Comparison of ENCODE assay signal across 28 mouse cellular contexts in the genomic region with DNA sequence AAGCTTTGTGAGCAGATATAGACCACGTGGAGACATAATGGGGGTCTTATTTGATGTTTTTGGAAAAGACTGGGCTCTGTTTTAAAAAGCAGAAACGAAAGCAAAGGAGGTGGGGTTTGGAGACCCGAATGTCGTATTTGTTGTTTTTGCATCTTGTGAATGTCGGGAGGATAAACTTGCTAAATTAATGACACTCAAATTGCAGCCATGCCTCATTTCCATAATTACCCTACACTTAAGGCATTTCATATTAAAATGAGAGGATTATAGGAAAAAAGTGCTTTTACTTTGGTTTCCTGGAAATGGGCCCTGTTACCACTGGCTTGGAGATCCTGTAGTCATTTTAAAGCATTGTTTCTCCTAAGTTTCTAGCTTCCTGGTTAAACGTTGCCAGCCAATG. TPM values are rescaled to one million over a fixed set of nuclear protein-coding genes. Genes with fewer than 3 reads are reported as not detected.
A peak's percentile ranks its signal among the peaks of the same experiment; 100 is the strongest.
DNase-seq lines count a peak whose midpoint lies in the region; ATAC-seq and TF ChIP-seq lines count a peak whose summit lies in the region.
"Had no signal": no experiment of that assay in that cellular context is flagged by ENCODE, and none has a peak within 500 bp of the region (broad histone marks: within the 10 kb centered on the region; RNA-seq: fewer than 3 reads in every experiment).

No protein-coding gene starts in this region.

- 78% methylated on average over 6 of the region's 6 CpGs for WGBS in cerebellum, adult 2 months
- WGBS in forebrain, embryonic 14.5 days, result 21% methylated on average over 6 of the region's 6 CpGs
- 80% methylated on average over 6 of the region's 6 CpGs for WGBS in forebrain, embryonic 10.5 days
- WGBS in limb, embryonic 12.5 days, result 67% methylated on average over 6 of the region's 6 CpGs
- WGBS in limb, embryonic 10.5 days, result 71% methylated on average over 6 of the region's 6 CpGs
- WGBS in limb, embryonic 14.5 days, result 64% methylated on average over 6 of the region's 6 CpGs

- H3K4me1 ChIP-seq in cerebellum, adult 2 months (ENCODE audit: control insufficient read depth, insufficient read depth, low read length), result peaks cover 32% of the 10 kb centered on the region
- H3K4me1 ChIP-seq in forebrain, embryonic 14.5 days (ENCODE audit: control insufficient read depth, insufficient read depth, low read length), result peaks cover 18% of the 10 kb centered on the region
- H3K4me1 ChIP-seq in forebrain, embryonic 10.5 days, result peaks cover 76% of the 10 kb centered on the region
- H3K4me1 ChIP-seq in limb, embryonic 12.5 days (replicated peaks), result peaks cover 56% of the 10 kb centered on the region
- peaks cover 43% of the 10 kb centered on the region for H3K4me1 ChIP-seq in limb, embryonic 10.5 days
- peaks cover 35% of the 10 kb centered on the region for H3K4me1 ChIP-seq in limb, embryonic 14.5 days (ENCODE audit: control insufficient read depth, insufficient read depth, low read length)

- no peak for TF ChIP-seq POLR2A in cerebellum, adult 2 months (IDR thresholded peaks at IDR 0.05; ENCODE audit: borderline replicate concordance, insufficient read depth, low read length)
- no peak for TF ChIP-seq POLR2A in limb, embryonic 14.5 days (IDR thresholded peaks at IDR 0.05; ENCODE audit: borderline replicate concordance, extremely low read depth, insufficient read depth, insufficient read length)

- no peaks in the 10 kb centered on the region for H3K27me3 ChIP-seq in cerebellum, adult 2 months (ENCODE audit: control insufficient read depth, insufficient read depth, low read length)
- no peaks in the 10 kb centered on the region for H3K27me3 ChIP-seq in forebrain, embryonic 14.5 days (replicated peaks; ENCODE audit: control insufficient read depth, insufficient read depth, low read length)
- H3K27me3 ChIP-seq in forebrain, embryonic 10.5 days (ENCODE audit: poor library complexity, severe bottlenecking), result no peaks in the 10 kb centered on the region
- no peaks in the 10 kb centered on the region for H3K27me3 ChIP-seq in limb, embryonic 12.5 days
- no peaks in the 10 kb centered on the region for H3K27me3 ChIP-seq in limb, embryonic 10.5 days (ENCODE audit: low read depth, poor library complexity, severe bottlenecking)
- no peaks in the 10 kb centered on the region for H3K27me3 ChIP-seq in limb, embryonic 14.5 days (ENCODE audit: control insufficient read depth, insufficient read depth, low read length)
- H3K27me3 ChIP-seq: CH12.LX; embryonic facial prominence, embryonic 12.5 days; embryonic facial prominence, embryonic 15.5 days; forebrain, embryonic 13.5 days; Patski had no signal

- DNase-seq in cerebellum, adult 9-10 months, result peak; percentile 5
- DNase-seq in cerebellum, adult 2 months, result no peak
- peak; percentile 50 for DNase-seq in forebrain, embryonic 14.5 days (ENCODE audit: low spot score)
- DNase-seq in forebrain, embryonic 10.5 days (ENCODE audit: extremely low spot score, low spot score), result no peak
- DNase-seq in limb, embryonic 10.5 days (ENCODE audit: low spot score), result no peak
- no peak for DNase-seq in limb, embryonic 14.5 days (ENCODE audit: low spot score)
- DNase-seq in kidney, postnatal 25 days, result no peak
- DNase-seq: adrenal gland, adult 8-10 months; adrenal gland, postnatal 14 days; adrenal gland, postnatal 36 days; B cell, adult 2 months; cerebellum, adult 11 months; cerebellum, adult 18-20 months; cerebellum, adult 9-11 months; cerebellum, postnatal 14 days; cerebellum, postnatal 36 days; embryo, embryonic 11 days had no signal

- H3K9ac ChIP-seq in forebrain, embryonic 14.5 days (ENCODE audit: low read length), result no peak overlapping the region
- H3K9ac ChIP-seq in limb, embryonic 12.5 days (replicated peaks), result no peak overlapping the region
- no peak overlapping the region for H3K9ac ChIP-seq in limb, embryonic 14.5 days (ENCODE audit: low read depth, low read length, severe bottlenecking)
- H3K9ac ChIP-seq: embryonic facial prominence, embryonic 12.5 days; embryonic facial prominence, embryonic 15.5 days; forebrain, embryonic 13.5 days had no signal

- H3K36me3 ChIP-seq in forebrain, embryonic 14.5 days (ENCODE audit: control insufficient read depth, insufficient read depth, low read length), result 0 out of 2 replicates have a peak, but pooled peaks cover 7% of the 10 kb centered on the region
- peaks cover 70% of the 10 kb centered on the region for H3K36me3 ChIP-seq in forebrain, embryonic 10.5 days (replicated peaks)
- H3K36me3 ChIP-seq in limb, embryonic 12.5 days, result peaks cover 36% of the 10 kb centered on the region
- H3K36me3 ChIP-seq in limb, embryonic 10.5 days, result peaks cover 50% of the 10 kb centered on the region
- peaks cover 10% of the 10 kb centered on the region for H3K36me3 ChIP-seq in limb, embryonic 14.5 days (ENCODE audit: control insufficient read depth, insufficient read depth, low read length)

- H3K27ac ChIP-seq in cerebellum, adult 2 months (ENCODE audit: insufficient read depth, low read length), result no peak overlapping the region
- no peak overlapping the region for H3K27ac ChIP-seq in forebrain, embryonic 14.5 days (ENCODE audit: low read depth, low read length)
- H3K27ac ChIP-seq in forebrain, embryonic 10.5 days, result no peak overlapping the region
- H3K27ac ChIP-seq in limb, embryonic 12.5 days, result 0 out of 2 replicates have a peak overlapping the region, but pooled peaks have one; percentile 82
- H3K27ac ChIP-seq in limb, embryonic 10.5 days, result no peak overlapping the region
- H3K27ac ChIP-seq in limb, embryonic 14.5 days (replicated peaks; ENCODE audit: low read depth, low read length), result 0 out of 2 replicates have a peak overlapping the region, but pooled peaks have one; percentile 26
- H3K27ac ChIP-seq: forebrain, embryonic 13.5 days had no signal

- H3K4me3 ChIP-seq in cerebellum, adult 2 months (replicated peaks; ENCODE audit: insufficient read depth, low read depth, low read length), result no peak overlapping the region
- no peak overlapping the region for H3K4me3 ChIP-seq in forebrain, embryonic 14.5 days (ENCODE audit: low read depth, low read length)
- no peak overlapping the region for H3K4me3 ChIP-seq in forebrain, embryonic 10.5 days
- H3K4me3 ChIP-seq in limb, embryonic 12.5 days (replicated peaks), result no peak overlapping the region
- no peak overlapping the region for H3K4me3 ChIP-seq in limb, embryonic 10.5 days
- H3K4me3 ChIP-seq in limb, embryonic 14.5 days (replicated peaks; ENCODE audit: low read length), result no peak overlapping the region
- H3K4me3 ChIP-seq: embryonic facial prominence, embryonic 12.5 days; embryonic facial prominence, embryonic 15.5 days; erythroblast, embryonic 14.5 days; forebrain, embryonic 13.5 days had no signal

- no peak for ATAC-seq in forebrain, embryonic 14.5 days
- ATAC-seq in limb, embryonic 12.5 days (ENCODE audit: insufficient number of reproducible peaks, insufficient read depth, low FRiP score, low TSS enrichment, low read depth), result no peak
- no peak for ATAC-seq in limb, embryonic 14.5 days (ENCODE audit: low FRiP score, low read depth)
- ATAC-seq: activated CD4-positive, CD25-positive, alpha-beta regulatory T cell, adult 4 months; CD4-positive, CD25-positive, alpha-beta regulatory T cell, adult 4 months; forebrain, embryonic 13.5 days; forebrain, embryonic 16.5 days; Patski had no signal

- no peak overlapping the region for H3K4me2 ChIP-seq in forebrain, embryonic 14.5 days (ENCODE audit: low read length)
- no peak overlapping the region for H3K4me2 ChIP-seq in limb, embryonic 12.5 days
- no peak overlapping the region for H3K4me2 ChIP-seq in limb, embryonic 14.5 days (replicated peaks; ENCODE audit: low read depth, low read length, severe bottlenecking)
- H3K4me2 ChIP-seq: embryonic facial prominence, embryonic 12.5 days; embryonic facial prominence, embryonic 15.5 days; forebrain, embryonic 13.5 days had no signal

- no peak for TF ChIP-seq CTCF in cerebellum, adult 2 months (IDR thresholded peaks at IDR 0.05; ENCODE audit: borderline replicate concordance, insufficient read depth, low read depth, low read length)

- no peaks in the 10 kb centered on the region for H3K9me3 ChIP-seq in forebrain, embryonic 14.5 days (replicated peaks; ENCODE audit: control insufficient read depth, low read length)
- no peaks in the 10 kb centered on the region for H3K9me3 ChIP-seq in forebrain, embryonic 10.5 days
- no peaks in the 10 kb centered on the region for H3K9me3 ChIP-seq in limb, embryonic 12.5 days
- H3K9me3 ChIP-seq in limb, embryonic 10.5 days (replicated peaks), result no peaks in the 10 kb centered on the region
- no peaks in the 10 kb centered on the region for H3K9me3 ChIP-seq in limb, embryonic 14.5 days (ENCODE audit: control insufficient read depth, low read length)
- H3K9me3 ChIP-seq: embryonic facial prominence, embryonic 12.5 days; embryonic facial prominence, embryonic 15.5 days; forebrain, embryonic 13.5 days; G1E had no signal

RNA-seq across cellular contexts. Expression of gene Foxk1, which starts 7.9 kb away (rescaled TPM):
- 14.2 and 15.4 TPM in 2 replicates for polyA plus RNA-seq in cerebellum, adult 2 months (2012; rRNA removed)
- 1.8 and 2.8 TPM in 2 replicates for polyA plus RNA-seq in forebrain, embryonic 14.5 days (2014; fragmentation: Nextera tagmentation; extraction: Ambion mirVana)
- polyA plus RNA-seq in forebrain, embryonic 10.5 days (2016; fragmentation: Nextera tagmentation; extraction: Ambion mirVana), result 4.3 and 5.2 TPM in 2 replicates
- 6.4 and 7.0 TPM in 2 replicates for polyA plus RNA-seq in limb, embryonic 12.5 days (2016; fragmentation: Nextera tagmentation; extraction: Ambion mirVana)
- 3.5 and 4.5 TPM in 2 replicates for polyA plus RNA-seq in limb, embryonic 10.5 days (2016; fragmentation: Nextera tagmentation; extraction: Ambion mirVana)
- 18.6 and 22.1 TPM in 2 replicates for polyA plus RNA-seq in limb, embryonic 14.5 days (2012; rRNA removed)
- 6.0 and 6.7 TPM in 2 replicates for polyA plus RNA-seq in limb, embryonic 14.5 days (2014; fragmentation: Nextera tagmentation; extraction: Ambion mirVana)

RNA-seq across cellular contexts. Expression of gene Ap5z1, which starts 54.6 kb away (rescaled TPM):
- polyA plus RNA-seq in cerebellum, adult 2 months (2012; rRNA removed), result 30.3 and 32.7 TPM in 2 replicates
- 9.4 and 14.3 TPM in 2 replicates for polyA plus RNA-seq in forebrain, embryonic 14.5 days (2014; fragmentation: Nextera tagmentation; extraction: Ambion mirVana)
- polyA plus RNA-seq in forebrain, embryonic 10.5 days (2016; fragmentation: Nextera tagmentation; extraction: Ambion mirVana), result 10.6 and 12.5 TPM in 2 replicates
- 8.8 and 9.2 TPM in 2 replicates for polyA plus RNA-seq in limb, embryonic 12.5 days (2016; fragmentation: Nextera tagmentation; extraction: Ambion mirVana)
- 11.2 and 16.2 TPM in 2 replicates for polyA plus RNA-seq in limb, embryonic 10.5 days (2016; fragmentation: Nextera tagmentation; extraction: Ambion mirVana)
- polyA plus RNA-seq in limb, embryonic 14.5 days (2012; rRNA removed), result 23.2 and 28.5 TPM in 2 replicates
- 8.8 and 9.6 TPM in 2 replicates for polyA plus RNA-seq in limb, embryonic 14.5 days (2014; fragmentation: Nextera tagmentation; extraction: Ambion mirVana)

Comparison
In these comparisons a context has a peak if more than half of its experiments do, and no peak if none do; other contexts are left out.
1. DNase-seq: peak in cerebellum, adult 9-10 months (single experiment) and forebrain, embryonic 14.5 days (single experiment); none in cerebellum, adult 2 months (0 of 2), forebrain, embryonic 10.5 days (single experiment), limb, embryonic 10.5 days (single experiment), limb, embryonic 14.5 days (single experiment) and kidney, postnatal 25 days (0 of 2).
2. H3K27ac ChIP-seq: peak in limb, embryonic 12.5 days (single experiment) and limb, embryonic 14.5 days (single experiment); none in cerebellum, adult 2 months (single experiment), forebrain, embryonic 14.5 days (single experiment), forebrain, embryonic 10.5 days (single experiment) and limb, embryonic 10.5 days (single experiment).